Mouse (Mus musculus) kidney, adult 11 months (tissue): Measurements from ENCODE around the gene Maco1.
A peak's percentile ranks its signal among the peaks of the same experiment; 100 is the strongest.
"Not testable (repeated sequence)": the region's sequence is repeated elsewhere in the genome, so short reads cannot be mapped to it uniquely, and the experiment has no call there.

Experiments
- DNase-seq: peaks from one replicate; pipeline ENCODE4 v3.0.0; 2022

The Maco1 gene

GRCm38 (mm10) chr4:134804765-134805164 lies 48.4 kb downstream of the Maco1 start:
- DNase-seq: peak; percentile 96

GRCm38 (mm10) chr4:134802765-134803164 lies 50.4 kb downstream of the Maco1 start:
- no peak for DNase-seq

- DNase-seq: peak; percentile 70
Measured at GRCm38 (mm10) chr4:134802155-134802554, 51.0 kb downstream of the Maco1 start.

GRCm38 (mm10) chr4:134800693-134801092 lies 52.5 kb downstream of the Maco1 start:
- no peak for DNase-seq

- no peak for DNase-seq
Measured at GRCm38 (mm10) chr4:134800098-134800497, 53.0 kb downstream of the Maco1 start.

GRCm38 (mm10) chr4:134799272-134799671 lies 53.9 kb downstream of the Maco1 start:
- peak; percentile 54 for DNase-seq

- peak; percentile 47 for DNase-seq
Measured at GRCm38 (mm10) chr4:134798861-134799260, 54.3 kb downstream of the Maco1 start.

GRCm38 (mm10) chr4:134797621-134798020 lies 55.5 kb downstream of the Maco1 start:
- DNase-seq: no peak

- DNase-seq: peak; percentile 45
Measured at GRCm38 (mm10) chr4:134796581-134797361, 56.4 kb downstream of the Maco1 start.

- no peak for DNase-seq
Measured at GRCm38 (mm10) chr4:134795819-134796485, 57.2 kb downstream of the Maco1 start.

GRCm38 (mm10) chr4:134794959-134795358 lies 58.2 kb downstream of the Maco1 start:
- not testable (repeated sequence) for DNase-seq

- DNase-seq: no peak
Measured at GRCm38 (mm10) chr4:134793213-134793956, 59.8 kb downstream of the Maco1 start.

GRCm38 (mm10) chr4:134791731-134792130 lies 61.4 kb downstream of the Maco1 start:
- no peak for DNase-seq

- no peak for DNase-seq
Measured at GRCm38 (mm10) chr4:134786946-134787345, 66.2 kb downstream of the Maco1 start.

- no peak for DNase-seq
Measured at GRCm38 (mm10) chr4:134784701-134785100, 68.4 kb downstream of the Maco1 start.

- peak; percentile 79 for DNase-seq
Measured at GRCm38 (mm10) chr4:134779136-134779934, 73.8 kb downstream of the Maco1 start.

GRCm38 (mm10) chr4:134776246-134776645 lies 76.9 kb downstream of the Maco1 start:
- DNase-seq: no peak

GRCm38 (mm10) chr4:134775234-134775944 lies 77.8 kb downstream of the Maco1 start:
- no peak for DNase-seq

- DNase-seq: no peak
Measured at GRCm38 (mm10) chr4:134774126-134774525, 79.0 kb downstream of the Maco1 start.

GRCm38 (mm10) chr4:134772805-134773674 lies 80.1 kb downstream of the Maco1 start:
- DNase-seq: no peak

GRCm38 (mm10) chr4:134769891-134770290 lies 83.3 kb downstream of the Maco1 start:
- DNase-seq: no peak
